Mouse (Mus musculus) MEL (cell line): ENCODE measurements around the gene Abcc10. TPM values are rescaled to one million over a fixed set of nuclear protein-coding genes. Genes with fewer than 3 reads are reported as not detected.
A peak's percentile ranks its signal among the peaks of the same experiment; 100 is the strongest.

ENCODE experiments used
- DNase-seq: peaks from one replicate; pipeline ENCODE4 v3.0.0; 2011; ENCODE audit warnings: low read depth, low spot score
- H3K27ac ChIP-seq: 2 replicates; pipeline ENCODE4 v1.5.1; 2012; ENCODE audit warnings: low read depth, mild to moderate bottlenecking, control low read depth, low read length, moderate library complexity; ENCODE audit not compliant: control insufficient read depth
- H3K27me3 ChIP-seq, 2 experiments: fragments of 150-350 bp in 1 of 2; sonication (generic) in 1 of 2; 2 replicates each; pipeline ENCODE4 v1.6.1; 2012; ENCODE audit warnings: low read length in 2 of 2, mild to moderate bottlenecking in 2 of 2, improper control_type of control experiment in 1 of 2, moderate library complexity in 1 of 2; ENCODE audit not compliant: insufficient read depth in 2 of 2, control insufficient read depth in 1 of 2
- H3K36me3 ChIP-seq, 2 experiments: 2 replicates each; pipeline ENCODE4 v1.6.1; 2012 to 2014; ENCODE audit warnings: low read length in 2 of 2, improper control_type of control experiment in 1 of 2, inconsistent platforms in 1 of 2, mild to moderate bottlenecking in 1 of 2; ENCODE audit not compliant: insufficient read depth in 2 of 2, control insufficient read depth in 1 of 2
- H3K4me1 ChIP-seq, 2 experiments: fragments of 150-350 bp in 1 of 2; sonication (generic) in 1 of 2; 2 replicates each; pipeline ENCODE4 v1.6.1; 2012; ENCODE audit warnings: low read length in 2 of 2, improper control_type of control experiment in 1 of 2, mild to moderate bottlenecking in 1 of 2; ENCODE audit not compliant: insufficient read depth in 2 of 2, control insufficient read depth in 1 of 2
- H3K4me3 ChIP-seq, 2 experiments: fragments of 150-350 bp in 1 of 2; sonication (generic) in 1 of 2; 2 replicates each; pipeline ENCODE4 v1.5.1; 2012; ENCODE audit warnings: low read depth in 2 of 2, low read length in 2 of 2, mild to moderate bottlenecking in 2 of 2, moderate library complexity in 2 of 2, control low read depth in 1 of 2, improper control_type of control experiment in 1 of 2; ENCODE audit not compliant: control insufficient read depth in 1 of 2, insufficient read depth in 1 of 2
- H3K79me2 ChIP-seq: 2 replicates; pipeline ENCODE4 v1.6.1; 2012; ENCODE audit warnings: mild to moderate bottlenecking, low read length, moderate library complexity; ENCODE audit not compliant: control insufficient read depth, poor library complexity, insufficient read depth
- H3K9ac ChIP-seq: 2 replicates; pipeline ENCODE4 v1.6.1; 2012; ENCODE audit warnings: low read depth, mild to moderate bottlenecking, control low read depth, low read length, moderate library complexity; ENCODE audit not compliant: control insufficient read depth, poor library complexity, severe bottlenecking
- H3K9me3 ChIP-seq: fragments of 150-350 bp; sonication (generic); replicated peaks from 2 replicates; pipeline ENCODE4 v1.6.1; 2012; ENCODE audit warnings: mild to moderate bottlenecking, low read length, improper control_type of control experiment, moderate library complexity; ENCODE audit not compliant: insufficient read depth
- BHLHE40 ChIP-seq: IDR thresholded peaks from 2 replicates; pipeline ENCODE4 v1.6.1; 2012; ENCODE audit warnings: low read depth, mild to moderate bottlenecking, inconsistent platforms, low read length, improper control_type of control experiment, borderline replicate concordance
- CHD1 ChIP-seq: IDR thresholded peaks from 2 replicates; pipeline ENCODE4 v1.6.1; 2012; ENCODE audit warnings: low read depth, mild to moderate bottlenecking, inconsistent platforms, low read length, improper control_type of control experiment
- CHD2 ChIP-seq: IDR thresholded peaks from 2 replicates; pipeline ENCODE4 v1.6.1; 2011; ENCODE audit warnings: low read length, improper control_type of control experiment
- CTCF ChIP-seq, 3 experiments: IDR thresholded peaks in 2 of 3; conservative IDR thresholded peaks in 1 of 3; 2 replicates each; pipeline ENCODE4 v1.5.1; 2011 to 2012; ENCODE audit warnings: low read length in 3 of 3, low read depth in 2 of 3, mild to moderate bottlenecking in 2 of 3, improper control_type of control experiment in 1 of 3, inconsistent platforms in 1 of 3, mixed read lengths in 1 of 3, moderate library complexity in 1 of 3; ENCODE audit not compliant: control insufficient read depth in 1 of 3, insufficient read depth in 1 of 3, poor library complexity in 1 of 3, severe bottlenecking in 1 of 3
- ELF1 ChIP-seq: IDR thresholded peaks from 2 replicates; pipeline ENCODE4 v1.6.1; 2014; ENCODE audit warnings: low read depth, mild to moderate bottlenecking, inconsistent platforms, low read length, improper control_type of control experiment, moderate library complexity
- EP300 ChIP-seq, 2 experiments: IDR thresholded peaks; 2 replicates each; pipeline ENCODE4 v1.6.1; 2011; ENCODE audit warnings: improper control_type of control experiment in 2 of 2, low read length in 2 of 2, low read depth in 1 of 2, mild to moderate bottlenecking in 1 of 2
- HCFC1 ChIP-seq: IDR thresholded peaks from 2 replicates; pipeline ENCODE4 v1.6.1; 2012; ENCODE audit warnings: low read depth, mild to moderate bottlenecking, inconsistent platforms, low read length, improper control_type of control experiment, moderate library complexity
- JUND ChIP-seq: IDR thresholded peaks from 2 replicates; pipeline ENCODE4 v1.6.1; 2011; ENCODE audit warnings: low read depth, mild to moderate bottlenecking, improper control_type of control experiment, low read length
- KAT2A ChIP-seq: conservative IDR thresholded peaks from 2 replicates; pipeline ENCODE4 v1.6.1; 2012; ENCODE audit warnings: low read depth, low read length, improper control_type of control experiment, inconsistent platforms
- MAFK ChIP-seq: IDR thresholded peaks from 2 replicates; pipeline ENCODE4 v1.6.1; 2011; ENCODE audit warnings: low read depth, mild to moderate bottlenecking, low read length, improper control_type of control experiment, borderline replicate concordance
- MAZ ChIP-seq: IDR thresholded peaks from 2 replicates; pipeline ENCODE4 v1.6.1; 2012; ENCODE audit warnings: low read depth, mild to moderate bottlenecking, inconsistent platforms, low read length, improper control_type of control experiment
- MEF2A ChIP-seq: IDR thresholded peaks from 2 replicates; pipeline ENCODE4 v1.6.1; 2014; ENCODE audit warnings: low read depth, mild to moderate bottlenecking, inconsistent platforms, low read length, improper control_type of control experiment; ENCODE audit not compliant: poor library complexity, insufficient replicate concordance, severe bottlenecking; ENCODE audit errors: extremely low read depth
- MXI1 ChIP-seq: IDR thresholded peaks from 2 replicates; pipeline ENCODE4 v1.6.1; 2011; ENCODE audit warnings: mild to moderate bottlenecking, low read depth, low read length, improper control_type of control experiment
- MYB ChIP-seq: IDR thresholded peaks from 2 replicates; pipeline ENCODE4 v1.6.1; 2011; ENCODE audit warnings: mild to moderate bottlenecking, low read depth, low read length, improper control_type of control experiment
- MYC ChIP-seq: IDR thresholded peaks from 2 replicates; pipeline ENCODE4 v1.6.1; 2011; ENCODE audit warnings: low read depth, mild to moderate bottlenecking, low read length, improper control_type of control experiment, moderate library complexity
- NRF1 ChIP-seq: IDR thresholded peaks from 2 replicates; pipeline ENCODE4 v1.6.1; 2014; ENCODE audit warnings: low read depth, mild to moderate bottlenecking, inconsistent platforms, low read length, improper control_type of control experiment, moderate library complexity; ENCODE audit not compliant: poor library complexity, insufficient read depth, severe bottlenecking
- POLR2A ChIP-seq, 2 experiments: IDR thresholded peaks; 2 replicates each; pipeline ENCODE4 v1.6.1; 2011 to 2012; ENCODE audit warnings: low read length in 2 of 2, mild to moderate bottlenecking in 2 of 2, control low read depth in 1 of 2, improper control_type of control experiment in 1 of 2, low read depth in 1 of 2, moderate library complexity in 1 of 2; ENCODE audit not compliant: control insufficient read depth in 1 of 2, insufficient read depth in 1 of 2, poor library complexity in 1 of 2
- POLR2AphosphoS2 ChIP-seq: IDR thresholded peaks from 2 replicates; pipeline ENCODE4 v1.6.1; 2011; ENCODE audit warnings: low read length, improper control_type of control experiment
- RAD21 ChIP-seq: IDR thresholded peaks from 2 replicates; pipeline ENCODE4 v1.6.1; 2011; ENCODE audit warnings: mild to moderate bottlenecking, low read depth, low read length, improper control_type of control experiment
- RCOR1 ChIP-seq: IDR thresholded peaks from 2 replicates; pipeline ENCODE4 v1.6.1; 2012; ENCODE audit warnings: low read depth, mild to moderate bottlenecking, inconsistent platforms, low read length, improper control_type of control experiment
- SIN3A ChIP-seq: IDR thresholded peaks from 2 replicates; pipeline ENCODE4 v1.6.1; 2012; ENCODE audit warnings: low read length, improper control_type of control experiment, inconsistent platforms
- SMC3 ChIP-seq: IDR thresholded peaks from 2 replicates; pipeline ENCODE4 v1.6.1; 2011; ENCODE audit warnings: low read depth, low read length, improper control_type of control experiment
- TAL1 ChIP-seq: IDR thresholded peaks from 2 replicates; pipeline ENCODE4 v1.6.1; 2012; ENCODE audit warnings: mild to moderate bottlenecking, inconsistent platforms, low read length, moderate library complexity, mixed read lengths
- TBP ChIP-seq: IDR thresholded peaks from 2 replicates; pipeline ENCODE4 v1.8.0; 2011; ENCODE audit warnings: low read depth, low read length, improper control_type of control experiment
- TCF12 ChIP-seq: IDR thresholded peaks from 2 replicates; pipeline ENCODE4 v1.6.1; 2014; ENCODE audit warnings: low read depth, mild to moderate bottlenecking, inconsistent platforms, low read length, improper control_type of control experiment, moderate library complexity
- UBTF ChIP-seq: IDR thresholded peaks from 2 replicates; pipeline ENCODE4 v1.6.1; 2012; ENCODE audit warnings: low read depth, mild to moderate bottlenecking, inconsistent platforms, low read length, improper control_type of control experiment, moderate library complexity, borderline replicate concordance; ENCODE audit not compliant: insufficient read depth
- USF2 ChIP-seq, 2 experiments: IDR thresholded peaks; 2 replicates each; pipeline ENCODE4 v1.6.1; 2011 to 2012; ENCODE audit warnings: improper control_type of control experiment in 2 of 2, low read length in 2 of 2, borderline replicate concordance in 1 of 2, inconsistent platforms in 1 of 2, low read depth in 1 of 2, mild to moderate bottlenecking in 1 of 2; ENCODE audit not compliant: insufficient read depth in 1 of 2
- ZMIZ1 ChIP-seq: IDR thresholded peaks from 2 replicates; pipeline ENCODE4 v1.6.1; 2012; ENCODE audit warnings: low read depth, mild to moderate bottlenecking, inconsistent platforms, low read length, improper control_type of control experiment, moderate library complexity
- polyA plus RNA-seq, 2 experiments: library from polyadenylated mRNA; stranded (reverse) in 1 of 2; unstranded in 1 of 2; fragments of >175 nt in 1 of 2; fragments of >200 nt in 1 of 2; gene quantifications; 2 replicates each; pipeline versions ENCODE4 v1.2.1 to v1.2.4; 2012; ENCODE audit warnings: low replicate concordance in 2 of 2, low read depth in 1 of 2; ENCODE audit not compliant: insufficient read length in 2 of 2, insufficient read depth in 1 of 2, missing spikeins in 1 of 2
- total RNA-seq: library from RNA; depleted of rRNA; stranded (reverse); fragments of 300-350 nt; gene quantifications from 2 replicates; pipeline ENCODE4 v1.2.3, GENCODE M21; 2012

The Abcc10 gene
- total and polyA plus RNA-seq, 3 experiments: 4.0 to 6.2 TPM; not detected in 1

GRCm38 (mm10) chr17:46283911-46284310, 44.2 kb downstream of the Abcc10 start:
- DNase-seq: no peak
- Histone ChIP-seq H3K36me3 (peaks cover 2 to 13% of the 10 kb centered on the region in 2 experiments), H3K27me3 (no peaks in the 10 kb centered on the region)

GRCm38 (mm10) chr17:46283140-46283539, 45.0 kb downstream of the Abcc10 start:
- Histone ChIP-seq H3K27ac (no peak overlapping the region), H3K4me3 (peak overlapping the region; percentile 57 to 91), H3K79me2 (peaks cover 23% of the 10 kb centered on the region), H3K4me1 (peaks cover 0 to 18% of the 10 kb centered on the region in 2 experiments; a peak in 3 of 4 replicates), H3K27me3 (no peaks in the 10 kb centered on the region), H3K9ac (peak overlapping the region; percentile 40), H3K36me3 (peaks cover 2 to 13% of the 10 kb centered on the region in 2 experiments), H3K9me3 (no peaks in the 10 kb centered on the region)
- TF ChIP-seq NRF1: no peak
- TF ChIP-seq CHD1: 0 out of 2 replicates have a peak, but pooled peaks have one; percentile 41
- TF ChIP-seq MYC: peak; percentile 47; the same call in 1 of the 2 replicates
- TF ChIP-seq TCF12: 0 out of 2 replicates have a peak, but pooled peaks have one; percentile 3
- no peak for TF ChIP-seq JUND
- TF ChIP-seq UBTF: no peak
- TF ChIP-seq SMC3: 0 out of 2 replicates have a peak, but pooled peaks have one; percentile 4
- no peak for TF ChIP-seq POLR2A (IDR thresholded peaks at IDR 0.05; ENCODE audit: control insufficient read depth in 1 of 2, insufficient read depth in 1 of 2, low read depth in 1 of 2, low read length in 2 of 2, poor library complexity in 1 of 2)
- TF ChIP-seq SIN3A: 0 out of 2 replicates have a peak, but pooled peaks have one; percentile 10
- no peak for TF ChIP-seq CTCF (IDR thresholded peaks at IDR 0.05 in 2 of 3, conservative IDR thresholded peaks at IDR 0.05 in 1 of 3; ENCODE audit: control insufficient read depth in 1 of 3, insufficient read depth in 1 of 3, low read depth in 2 of 3, low read length in 3 of 3, poor library complexity in 1 of 3, severe bottlenecking in 1 of 3)
- TF ChIP-seq USF2 (IDR thresholded peaks at IDR 0.05; ENCODE audit: borderline replicate concordance in 1 of 2, insufficient read depth in 1 of 2, low read depth in 1 of 2, low read length in 2 of 2): no peak
- TF ChIP-seq EP300 (IDR thresholded peaks at IDR 0.05; ENCODE audit: low read depth in 1 of 2, low read length in 2 of 2): no peak
- peak; percentile 48; the same call in 1 of the 2 replicates for TF ChIP-seq ZMIZ1
- peak; percentile 31; the same call in 1 of the 2 replicates for TF ChIP-seq MXI1
- peak; percentile 47; the same call in 1 of the 2 replicates for TF ChIP-seq RCOR1
- no peak for TF ChIP-seq POLR2AphosphoS2
- TF ChIP-seq MAFK: no peak
- TF ChIP-seq CHD2: peak; percentile 13; the same call in 1 of the 2 replicates
- TF ChIP-seq BHLHE40: no peak
- TF ChIP-seq RAD21: no peak
- 0 out of 2 replicates have a peak, but pooled peaks have one; percentile 29 for TF ChIP-seq ELF1
- TF ChIP-seq MEF2A: no peak
- TF ChIP-seq TBP: no peak
- TF ChIP-seq MAZ: 0 out of 2 replicates have a peak, but pooled peaks have one; percentile 12
- no peak for TF ChIP-seq MYB
- no peak for TF ChIP-seq KAT2A
- TF ChIP-seq HCFC1: no peak; the same call in 1 of the 2 replicates
- TF ChIP-seq TAL1: no peak
- no peak for DNase-seq

More at GRCm38 (mm10) chr17:46283911-46284310, 44.2 kb downstream of the Abcc10 start:
- H3K4me3 ChIP-seq: no peak overlapping the region
- no peak overlapping the region for H3K27ac ChIP-seq
- TF ChIP-seq MYB (no peak), TAL1 (no peak), RCOR1 (no peak)
- TF ChIP-seq, all 39 proteins: peak for 0
- no peak overlapping the region for H3K9ac ChIP-seq
- no peaks in the 10 kb centered on the region for H3K9me3 ChIP-seq
- H3K4me1 ChIP-seq: peaks cover 0 to 18% of the 10 kb centered on the region in 2 experiments; a peak in 3 of 4 replicates
- H3K79me2 ChIP-seq: peaks cover 23% of the 10 kb centered on the region
